Mouse (Mus musculus) heart, embryonic 12.5 days (tissue): ENCODE results near the gene Ankrd6. TPM values are rescaled to one million over a fixed set of nuclear protein-coding genes. Genes with fewer than 3 reads are reported as not detected.
A peak's percentile ranks its signal among the peaks of the same experiment; 100 is the strongest.

ENCODE experiments used
- ATAC-seq: fragments of 200-750 bp; cut with Nextera tagmentation; 2 replicates; pipeline ENCODE4 v1.8.0; 2017; ENCODE audit warnings: moderate TSS enrichment, moderate library complexity; ENCODE audit not compliant: insufficient number of reproducible peaks, low FRiP score
- H3K27ac ChIP-seq: fragments of 300-500 bp; sonication (generic); 2 replicates; pipeline ENCODE4 v1.5.1; 2016; ENCODE audit warnings: mild to moderate bottlenecking, moderate library complexity; ENCODE audit not compliant: poor library complexity, severe bottlenecking
- H3K27me3 ChIP-seq: fragments of 300-500 bp; sonication (generic); replicated peaks from 2 replicates; pipeline ENCODE4 v1.6.1; 2016; ENCODE audit warnings: mild to moderate bottlenecking, moderate library complexity
- H3K36me3 ChIP-seq: fragments of 300-500 bp; sonication (generic); 2 replicates; pipeline ENCODE4 v1.6.1; 2016; ENCODE audit warnings: mild to moderate bottlenecking, moderate library complexity
- H3K4me1 ChIP-seq: fragments of 300-500 bp; sonication (generic); replicated peaks from 2 replicates; pipeline ENCODE4 v1.6.1; 2016; ENCODE audit warnings: mild to moderate bottlenecking
- H3K4me2 ChIP-seq: fragments of 300-500 bp; sonication (generic); 2 replicates; pipeline ENCODE4 v1.6.1; 2016; ENCODE audit warnings: mild to moderate bottlenecking, moderate library complexity
- H3K4me3 ChIP-seq: fragments of 300-500 bp; sonication (generic); 2 replicates; pipeline ENCODE4 v1.5.1; 2016; ENCODE audit warnings: mild to moderate bottlenecking
- H3K9ac ChIP-seq: fragments of 300-500 bp; sonication (generic); 2 replicates; pipeline ENCODE4 v1.6.1; 2016; ENCODE audit warnings: mild to moderate bottlenecking, moderate library complexity
- H3K9me3 ChIP-seq: fragments of 300-500 bp; sonication (generic); replicated peaks from 2 replicates; pipeline ENCODE4 v1.6.1; 2016; ENCODE audit warnings: mild to moderate bottlenecking, moderate library complexity
- WGBS: fragments of 180-500 bp; shearing (Covaris S2); methylation state at CpG from one replicate; pipeline ENCODE4 v1.1.7; 2016; 5-methylcytosine and 5-hydroxymethylcytosine counted together
- polyA plus RNA-seq: library from polyadenylated mRNA; unstranded; fragments of >200 nt; fragmentation: Nextera tagmentation; extraction: Ambion mirVana; gene quantifications from 2 replicates; pipeline ENCODE4 v1.2.1, GENCODE M21; 2016

The Ankrd6 gene
- polyA plus RNA-seq, 1 experiment from 2014 or later = 7.7 TPM

- H3K9me3 ChIP-seq = no peaks in the 10 kb centered on the region
- no peak for ATAC-seq
- H3K4me1 ChIP-seq = peaks cover 30% of the 10 kb centered on the region
- no peak overlapping the region for H3K27ac ChIP-seq
- no peaks in the 10 kb centered on the region for H3K36me3 ChIP-seq
- 71% methylated on average over 10 of the region's 10 CpGs for WGBS
- no peak overlapping the region for H3K4me2 ChIP-seq
- H3K9ac ChIP-seq = no peak overlapping the region
- H3K27me3 ChIP-seq = no peaks in the 10 kb centered on the region
- no peak overlapping the region for H3K4me3 ChIP-seq
These were observed 122.1 kb downstream of the Ankrd6 start for GRCm38 (mm10) chr4:32828385-32829077.

GRCm38 (mm10) chr4:32826925-32827324 is 123.7 kb downstream of the Ankrd6 start:
- H3K36me3 ChIP-seq = no peaks in the 10 kb centered on the region
- H3K4me3 ChIP-seq = no peak overlapping the region
- peaks cover 26% of the 10 kb centered on the region for H3K4me1 ChIP-seq
- no peak overlapping the region for H3K27ac ChIP-seq
- no peaks in the 10 kb centered on the region for H3K27me3 ChIP-seq
- ATAC-seq = no peak
- H3K9ac ChIP-seq = no peak overlapping the region; the same call in 1 of the 2 replicates
- no peak overlapping the region for H3K4me2 ChIP-seq
- 62% methylated on average over 7 of the region's 7 CpGs for WGBS
- H3K9me3 ChIP-seq = no peaks in the 10 kb centered on the region

GRCm38 (mm10) chr4:32824254-32824653 is 126.4 kb downstream of the Ankrd6 start:
- Histone ChIP-seq H3K4me3 (no peak overlapping the region), H3K4me2 (no peak overlapping the region), H3K27me3 (no peaks in the 10 kb centered on the region), H3K9ac (no peak overlapping the region), H3K4me1 (peaks cover 21% of the 10 kb centered on the region), H3K36me3 (no peaks in the 10 kb centered on the region), H3K9me3 (no peaks in the 10 kb centered on the region), H3K27ac (no peak overlapping the region)
- ATAC-seq = no peak
- 71% methylated on average over 8 of the region's 8 CpGs for WGBS

DNA sequence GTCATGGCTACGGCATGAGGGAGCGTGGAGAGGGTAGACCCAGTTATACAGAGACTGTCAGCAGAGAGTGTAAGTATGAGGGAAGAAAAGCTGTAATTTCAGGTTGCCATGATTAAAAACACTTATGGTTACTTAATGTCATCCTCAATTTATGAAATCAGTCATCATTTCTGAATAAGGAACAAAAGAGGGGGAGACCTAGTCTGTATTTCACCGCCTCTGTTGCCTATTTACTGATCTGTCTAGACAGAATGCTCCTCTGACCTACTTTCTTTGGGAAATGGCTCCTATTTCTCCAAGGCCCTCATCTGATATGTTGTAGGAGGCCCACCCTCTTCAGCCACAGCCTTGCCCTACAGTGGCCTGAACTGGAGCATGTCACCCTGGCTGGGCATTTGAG is 130.0 kb downstream of the Ankrd6 start:
- Histone ChIP-seq H3K9ac (no peak overlapping the region), H3K4me2 (no peak overlapping the region)
- 93% methylated on average over 3 of the region's 3 CpGs for WGBS

GRCm38 (mm10) chr4:32817478-32817877 is 133.2 kb downstream of the Ankrd6 start:
- Histone ChIP-seq H3K4me2 (no peak overlapping the region), H3K27me3 (no peaks in the 10 kb centered on the region; the same call in 1 of the 2 replicates), H3K9me3 (no peaks in the 10 kb centered on the region), H3K27ac (no peak overlapping the region), H3K4me1 (no peaks in the 10 kb centered on the region), H3K4me3 (no peak overlapping the region), H3K9ac (no peak overlapping the region), H3K36me3 (0 out of 2 replicates have a peak, but pooled peaks cover 3% of the 10 kb centered on the region)
- WGBS = 70% methylated on average over 5 of the region's 5 CpGs
- no peak for ATAC-seq

More for the DNA sequence above, 130.0 kb downstream of the Ankrd6 start:
- H3K4me3 ChIP-seq = no peak overlapping the region
- H3K4me1 ChIP-seq = no peaks in the 10 kb centered on the region
- H3K27ac ChIP-seq = no peak overlapping the region
- no peaks in the 10 kb centered on the region; the same call in 1 of the 2 replicates for H3K27me3 ChIP-seq
- H3K9me3 ChIP-seq = no peaks in the 10 kb centered on the region
- no peak for ATAC-seq
- H3K36me3 ChIP-seq = 0 out of 2 replicates have a peak, but pooled peaks cover 3% of the 10 kb centered on the region

DNA sequence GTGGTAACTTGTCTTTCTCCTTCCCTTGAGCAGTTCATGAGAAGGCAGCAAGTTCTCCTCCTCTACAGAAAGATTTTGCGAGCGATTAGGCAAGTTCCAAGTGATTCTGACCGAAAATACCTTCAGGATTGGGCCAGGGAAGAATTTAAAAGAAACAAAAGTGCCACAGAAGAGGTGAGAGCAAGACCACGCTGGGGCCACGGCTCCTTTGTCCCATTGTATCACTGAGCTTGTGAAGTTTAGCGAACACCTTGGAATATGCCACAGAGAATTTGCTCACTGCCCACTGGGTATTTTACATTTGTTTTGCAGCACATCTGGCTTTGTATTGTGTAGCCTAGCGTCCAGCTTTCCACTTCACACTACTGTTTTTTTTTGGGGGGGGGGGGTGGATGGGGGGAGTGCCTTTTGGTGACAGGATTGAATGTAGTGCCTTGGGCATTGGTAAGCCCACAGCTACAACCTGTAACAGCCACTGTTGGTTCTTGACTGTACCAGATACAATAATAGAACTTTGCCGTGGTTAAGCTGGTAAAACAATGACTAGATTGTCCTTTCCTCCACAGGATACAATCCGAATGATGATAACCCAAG is 150.0 kb downstream of the Ankrd6 start:
- no peaks in the 10 kb centered on the region for H3K9me3 ChIP-seq
- H3K9ac ChIP-seq = peak overlapping the region; percentile 72
- WGBS = 11% methylated on average over 9 of the region's 9 CpGs
- peaks cover 8% of the 10 kb centered on the region for H3K36me3 ChIP-seq
- peaks cover 6% of the 10 kb centered on the region for H3K4me1 ChIP-seq
- H3K27ac ChIP-seq = peak overlapping the region; percentile 96
- peak; percentile 46; the same call in 1 of the 2 replicates for ATAC-seq
- peak overlapping the region; percentile 74 for H3K4me2 ChIP-seq
- no peaks in the 10 kb centered on the region for H3K27me3 ChIP-seq
- H3K4me3 ChIP-seq = peak overlapping the region; percentile 58

DNA sequence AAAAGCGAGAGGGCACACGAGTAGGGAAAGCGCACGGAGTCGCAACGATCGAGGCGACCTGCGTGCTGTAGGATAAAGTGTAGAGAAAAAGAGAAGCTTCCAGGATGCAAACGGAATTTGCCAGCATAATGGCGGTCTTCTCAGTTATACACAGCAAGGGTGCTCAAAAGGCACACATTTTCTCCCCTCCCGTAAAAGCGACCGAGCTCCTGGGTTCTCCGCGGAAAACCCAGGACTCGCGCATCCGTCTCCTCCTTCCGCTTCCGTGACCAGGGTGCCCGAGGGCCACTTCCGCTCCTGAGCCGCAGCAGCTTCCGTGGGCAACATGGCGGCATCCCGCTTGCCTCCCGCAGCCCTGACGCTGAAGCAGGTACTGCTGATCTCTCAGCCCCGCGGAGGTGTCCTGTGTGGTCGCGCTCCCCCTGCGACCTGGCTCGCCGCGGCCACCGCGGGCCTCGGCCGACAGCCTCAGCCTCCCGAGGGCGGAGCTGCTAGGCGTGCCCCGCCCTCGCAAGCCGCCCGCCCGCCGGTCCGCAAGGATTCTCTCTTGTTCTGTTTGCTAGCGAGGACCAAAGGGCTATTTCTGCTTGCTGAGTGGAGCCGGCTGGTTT is 150.6 kb downstream of the Ankrd6 start, which contains the start of gene Lyrm2:
Lyrm2 (plus strand) TSS at position 288 of the 611 bp plus-strand sequence.
- Histone ChIP-seq H3K4me2 (peak within 1 kb of the TSS; percentile 74), H3K27ac (peak within 1 kb of the TSS; percentile 96), H3K4me3 (peak within 1 kb of the TSS; percentile 58), H3K36me3 (peaks cover 6% of the 10 kb centered on the region), H3K9ac (peak within 1 kb of the TSS; percentile 72), H3K9me3 (no peaks in the 10 kb centered on the region), H3K4me1 (peaks cover 6% of the 10 kb centered on the region), H3K27me3 (no peaks in the 10 kb centered on the region)
- 2% methylated on average over 53 of the region's 53 CpGs for WGBS
- ATAC-seq = peak; percentile 92

GRCm38 (mm10) chr4:32798976-32799375 is 151.7 kb downstream of the Ankrd6 start:
- no peak overlapping the region for H3K27ac ChIP-seq
- peaks cover 6% of the 10 kb centered on the region for H3K36me3 ChIP-seq
- 94% methylated on average over 4 of the region's 4 CpGs for WGBS
- H3K27me3 ChIP-seq = no peaks in the 10 kb centered on the region
- H3K4me3 ChIP-seq = no peak overlapping the region
- H3K4me2 ChIP-seq = no peak overlapping the region
- H3K9ac ChIP-seq = no peak overlapping the region
- no peak for ATAC-seq
- no peaks in the 10 kb centered on the region for H3K9me3 ChIP-seq
- peaks cover 6% of the 10 kb centered on the region for H3K4me1 ChIP-seq

DNA sequence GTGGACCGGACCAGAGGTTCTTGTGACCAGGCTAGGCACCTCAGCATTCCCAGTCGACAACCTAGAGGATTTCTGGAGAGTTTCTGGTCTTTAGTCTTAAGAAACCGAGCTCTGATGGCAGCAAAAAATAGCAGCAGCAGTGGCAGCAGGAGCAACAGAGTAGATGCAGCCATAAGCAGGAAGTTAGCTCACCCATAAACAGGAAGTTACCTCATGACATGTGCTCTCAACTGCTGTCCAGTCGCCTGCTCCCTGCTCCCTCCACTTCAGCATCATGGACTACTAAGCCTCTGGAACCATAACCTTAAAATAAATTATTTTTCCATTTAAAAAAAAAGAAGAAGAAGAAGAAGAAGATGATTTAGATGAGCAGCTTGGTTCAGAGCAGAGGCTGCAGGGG is 161.6 kb downstream of the Ankrd6 start:
- Histone ChIP-seq H3K4me3 (no peak overlapping the region), H3K9me3 (0 out of 2 replicates have a peak, but pooled peaks cover 3% of the 10 kb centered on the region), H3K27me3 (no peaks in the 10 kb centered on the region), H3K4me1 (no peaks in the 10 kb centered on the region), H3K27ac (no peak overlapping the region), H3K9ac (no peak overlapping the region), H3K4me2 (no peak overlapping the region), H3K36me3 (no peaks in the 10 kb centered on the region)
- no peak for ATAC-seq
- WGBS = 69% methylated on average over 4 of the region's 4 CpGs

DNA sequence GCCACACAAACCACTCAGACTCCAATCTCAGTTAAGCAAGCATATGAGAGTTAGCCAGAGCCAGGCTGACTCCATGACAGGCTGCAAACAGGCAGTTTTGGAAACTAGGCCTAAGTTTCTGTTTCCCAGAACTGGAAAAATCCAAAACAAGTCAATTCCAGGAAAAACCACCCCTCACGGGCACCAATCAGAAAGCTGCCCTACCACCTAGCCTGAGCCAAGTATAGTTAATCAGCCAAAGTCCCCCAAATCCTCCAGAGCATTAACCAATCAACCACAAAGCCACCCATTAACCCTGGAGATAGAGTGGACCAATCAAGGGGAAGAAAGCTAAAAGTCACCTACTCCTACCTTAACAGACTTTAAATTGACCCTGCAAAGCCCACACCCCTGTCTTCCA is 163.5 kb downstream of the Ankrd6 start:
- 0 out of 2 replicates have a peak, but pooled peaks cover 3% of the 10 kb centered on the region for H3K9me3 ChIP-seq
- WGBS = 88% methylated on average over 1 of the region's 1 CpGs

DNA sequence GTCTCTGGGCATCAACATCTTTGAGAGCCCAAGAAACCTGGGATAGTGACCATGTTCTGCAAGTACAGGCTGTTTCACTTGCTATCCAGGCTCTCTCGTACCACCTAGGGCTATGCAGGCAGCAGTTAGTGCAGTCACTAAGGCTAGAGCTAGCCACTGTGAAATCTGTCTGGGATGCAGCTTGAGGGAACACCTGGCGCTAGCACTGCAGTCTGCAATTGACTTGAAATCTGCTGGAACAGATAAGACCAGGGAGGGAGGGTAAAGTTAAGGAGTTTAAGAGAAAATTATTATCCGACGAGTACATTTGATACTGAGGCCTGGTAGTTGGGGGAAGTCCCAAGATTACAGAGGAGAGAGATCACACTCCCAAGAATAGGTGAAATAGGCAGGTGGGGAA is 170.6 kb downstream of the Ankrd6 start:
- Histone ChIP-seq H3K9me3 (peaks cover 12% of the 10 kb centered on the region; the same call in 1 of the 2 replicates), H3K27ac (no peak overlapping the region), H3K4me3 (no peak overlapping the region), H3K4me1 (no peaks in the 10 kb centered on the region), H3K36me3 (peaks cover 47% of the 10 kb centered on the region), H3K27me3 (no peaks in the 10 kb centered on the region), H3K4me2 (no peak overlapping the region), H3K9ac (no peak overlapping the region)
- WGBS = 90% methylated on average over 4 of the region's 4 CpGs
- no peak for ATAC-seq

More for the DNA sequence above, 163.5 kb downstream of the Ankrd6 start:
- H3K27me3 ChIP-seq = no peaks in the 10 kb centered on the region
- no peak for ATAC-seq
- no peak overlapping the region for H3K4me3 ChIP-seq
- H3K4me2 ChIP-seq = no peak overlapping the region
- no peaks in the 10 kb centered on the region for H3K4me1 ChIP-seq
- no peaks in the 10 kb centered on the region for H3K36me3 ChIP-seq
- H3K27ac ChIP-seq = no peak overlapping the region
- H3K9ac ChIP-seq = no peak overlapping the region
